In genomic region chr3:97775742-97776141, GRCm38 (mm10) we compare ENCODE assay signal across 13 mouse cellular contexts.
"Had no signal": no experiment of that assay in that cellular context is flagged by ENCODE, and none has a peak within 500 bp of the region (broad histone marks: within the 10 kb centered on the region; RNA-seq: fewer than 3 reads in every experiment).

No protein-coding gene starts in this region.

- H3K4me2 ChIP-seq: liver, embryonic 13.5 days; midbrain, embryonic 15.5 days; neural tube, embryonic 12.5 days had no signal

- H3K36me3 ChIP-seq: limb, embryonic 10.5 days; liver, embryonic 13.5 days; lung, embryonic 15.5 days; midbrain, embryonic 15.5 days; neural tube, embryonic 12.5 days had no signal

- H3K4me1 ChIP-seq: limb, embryonic 10.5 days; liver, embryonic 13.5 days; midbrain, embryonic 15.5 days; neural tube, embryonic 12.5 days had no signal

- DNase-seq: kidney, adult 18-20 months; kidney, postnatal 10 days; kidney, postnatal 4 days; liver, embryonic 13.5 days; liver, postnatal 0 days; retina, postnatal 1 day; thymus, postnatal 4 days had no signal

- ATAC-seq: inflammation-experienced regulatory T-cells, adult 6 months; liver, postnatal 0 days; midbrain, embryonic 15.5 days had no signal

- H3K9me3 ChIP-seq: limb, embryonic 10.5 days; liver, embryonic 13.5 days; lung, embryonic 15.5 days; midbrain, embryonic 15.5 days; neural tube, embryonic 12.5 days had no signal

- H3K4me3 ChIP-seq: layer of hippocampus, adult 2 months; limb, embryonic 10.5 days; liver, embryonic 13.5 days; lung, embryonic 15.5 days; midbrain, embryonic 15.5 days; neural tube, embryonic 12.5 days had no signal

- H3K27me3 ChIP-seq: liver, embryonic 13.5 days; lung, embryonic 15.5 days; midbrain, embryonic 15.5 days; neural tube, embryonic 12.5 days had no signal

- H3K9ac ChIP-seq: liver, embryonic 13.5 days; liver, postnatal 0 days; lung, embryonic 15.5 days; midbrain, embryonic 15.5 days; neural tube, embryonic 12.5 days had no signal

- H3K27ac ChIP-seq: layer of hippocampus, adult 2 months; limb, embryonic 10.5 days; liver, embryonic 13.5 days; lung, embryonic 15.5 days; midbrain, embryonic 15.5 days; neural tube, embryonic 12.5 days had no signal
